Mouse (Mus musculus) hematopoietic stem cell, adult 5-6 weeks (primary cell): ENCODE measurements around the gene Fam131b. TPM values are rescaled to one million over a fixed set of nuclear protein-coding genes. Genes with fewer than 3 reads are reported as not detected.

ENCODE experiments used
- ATAC-seq, 2 experiments: fragments of 125-278 bp in 1 of 2; replicated peaks in 1 of 2; 2 replicates each; pipeline ENCODE4 v1.8.0; 2016 to 2017; ENCODE audit warnings: inconsistent platforms in 2 of 2, mild to moderate bottlenecking in 2 of 2, moderate number of reproducible peaks in 2 of 2, low read depth in 1 of 2, moderate TSS enrichment in 1 of 2; ENCODE audit not compliant: low FRiP score in 2 of 2, poor library complexity in 2 of 2, severe bottlenecking in 2 of 2, insufficient read depth in 1 of 2, low TSS enrichment in 1 of 2
- total RNA-seq: library from RNA; stranded (forward); fragments of 172-1452, 232-1000 nt; gene quantifications from 2 replicates; pipeline ENCODE4 v1.2.3, GENCODE M21; 2017

Fam131b gene
- total RNA-seq, 1 experiment from 2014 or later, result not detected

GRCm38 (mm10) chr6:42359364-42360147 lies 35.1 kb upstream of the Fam131b start:
- no peak for ATAC-seq

- ATAC-seq, result no peak
These were observed 34.5 kb upstream of the Fam131b start for GRCm38 (mm10) chr6:42358901-42359300.

GRCm38 (mm10) chr6:42357901-42358300 lies 33.5 kb upstream of the Fam131b start:
- no peak for ATAC-seq

- no peak for ATAC-seq
These were observed 32.5 kb upstream of the Fam131b start for GRCm38 (mm10) chr6:42356913-42357312.

- ATAC-seq, result no peak
These were observed 31.6 kb upstream of the Fam131b start for GRCm38 (mm10) chr6:42355794-42356600.

- no peak for ATAC-seq
These were observed 30.9 kb upstream of the Fam131b start for GRCm38 (mm10) chr6:42355366-42355765.

GRCm38 (mm10) chr6:42354076-42355019 lies 29.9 kb upstream of the Fam131b start:
- ATAC-seq, result peak; percentile 24 to 51

GRCm38 (mm10) chr6:42353180-42353579 lies 28.7 kb upstream of the Fam131b start:
- peak; percentile 37 to 38 for ATAC-seq

GRCm38 (mm10) chr6:42352486-42352846 lies 28.0 kb upstream of the Fam131b start:
- ATAC-seq, result no peak

- no peak for ATAC-seq
These were observed 27.5 kb upstream of the Fam131b start for GRCm38 (mm10) chr6:42351776-42352485.

- ATAC-seq, result no peak
These were observed 26.7 kb upstream of the Fam131b start for GRCm38 (mm10) chr6:42350968-42351775.

GRCm38 (mm10) chr6:42350021-42350967 lies 25.9 kb upstream of the Fam131b start:
- no peak for ATAC-seq

- peak; percentile 73 to 74 for ATAC-seq
These were observed 25.1 kb upstream of the Fam131b start, which contains the start of gene Zyx for GRCm38 (mm10) chr6:42349426-42350020. Zyx (plus strand) TSS chr6:42349630.

GRCm38 (mm10) chr6:42349006-42349425 lies 24.6 kb upstream of the Fam131b start:
- peak in 1 of 2 experiments; percentile 19; a peak in 1 of 4 replicates for ATAC-seq
